Mouse (Mus musculus) G1E (cell line): ENCODE measurements around the gene Cdh13.

Experiments used
- CTCF ChIP-seq: IDR thresholded peaks from 2 replicates; pipeline ENCODE4 v1.5.1; 2012; ENCODE audit warnings: low read depth, low read length, inconsistent platforms, mixed read lengths
- GATA1 ChIP-seq: IDR thresholded peaks from 2 replicates; pipeline ENCODE4 v1.6.1; 2012; ENCODE audit warnings: borderline replicate concordance, low read length, inconsistent platforms, mixed read lengths
- GATA2 ChIP-seq: IDR thresholded peaks from 2 replicates; pipeline ENCODE4 v1.6.1; 2012; ENCODE audit warnings: low read depth, low read length, inconsistent platforms, borderline replicate concordance
- POLR2AphosphoS5 ChIP-seq: IDR thresholded peaks from 2 replicates; pipeline ENCODE4 v1.6.1; 2012; ENCODE audit warnings: low read depth, low read length, inconsistent platforms; ENCODE audit not compliant: insufficient replicate concordance
- TAL1 ChIP-seq: conservative IDR thresholded peaks from 2 replicates; pipeline ENCODE4 v1.6.1; 2012; ENCODE audit warnings: low read depth, low read length, inconsistent platforms, mixed read lengths

- TF ChIP-seq GATA1 (no peak), CTCF (no peak), POLR2AphosphoS5 (no peak), TAL1 (no peak), GATA2 (no peak)
These were observed 737.9 kb downstream of the Cdh13 start for GRCm38 (mm10) chr8:119021478-119021877.
